Mouse (Mus musculus): ENCODE measurements around the gene Phxr2. TPM values are rescaled to one million over a fixed set of nuclear protein-coding genes. Genes with fewer than 3 reads are reported as not detected.

Phxr2 gene
- total RNA-seq, 2 experiments from 2014 or later = not detected

- no peak for DNase-seq (ENCODE audit: low spot score in 2 of 2)
Measured at GRCm38 (mm10) chr10:99132595-99133272, 6.6 kb upstream of the Phxr2 start.

- DNase-seq (ENCODE audit: low spot score in 2 of 2) = no peak
Measured at GRCm38 (mm10) chr10:99132189-99132588, 6.1 kb upstream of the Phxr2 start.

- no peak for DNase-seq (ENCODE audit: low spot score in 2 of 2)
Measured at GRCm38 (mm10) chr10:99131298-99131697, 5.2 kb upstream of the Phxr2 start.

GRCm38 (mm10) chr10:99130611-99131010, 4.5 kb upstream of the Phxr2 start:
- no peak for DNase-seq (ENCODE audit: low spot score in 2 of 2)

- DNase-seq (ENCODE audit: low spot score in 2 of 2) = no peak
Measured at GRCm38 (mm10) chr10:99127691-99128261, 1.7 kb upstream of the Phxr2 start.

- DNase-seq (ENCODE audit: low spot score in 2 of 2) = no peak
Measured at GRCm38 (mm10) chr10:99126954-99127353, 829 bp upstream of the Phxr2 start.

GRCm38 (mm10) chr10:99119471-99119870, 6.7 kb downstream of the Phxr2 start:
- DNase-seq (ENCODE audit: low spot score in 2 of 2) = no peak

- no peak for DNase-seq (ENCODE audit: low spot score in 2 of 2)
Measured at GRCm38 (mm10) chr10:99118697-99119096, 7.4 kb downstream of the Phxr2 start.

- no peak for DNase-seq (ENCODE audit: low spot score in 2 of 2)
Measured at GRCm38 (mm10) chr10:99117876-99118275, 8.2 kb downstream of the Phxr2 start.

- DNase-seq (ENCODE audit: low spot score in 2 of 2) = no peak
Measured at GRCm38 (mm10) chr10:99116650-99117615, 9.2 kb downstream of the Phxr2 start.

GRCm38 (mm10) chr10:99116237-99116632, 9.9 kb downstream of the Phxr2 start:
- no peak for DNase-seq (ENCODE audit: low spot score in 2 of 2)

- DNase-seq (ENCODE audit: low spot score in 2 of 2) = no peak
Measured at GRCm38 (mm10) chr10:99115471-99116236, 10.5 kb downstream of the Phxr2 start.

- no peak for DNase-seq (ENCODE audit: low spot score in 2 of 2)
Measured at GRCm38 (mm10) chr10:99114295-99114694, 11.8 kb downstream of the Phxr2 start.

- DNase-seq (ENCODE audit: low spot score in 2 of 2) = no peak
Measured at GRCm38 (mm10) chr10:99113533-99113932, 12.6 kb downstream of the Phxr2 start.

GRCm38 (mm10) chr10:99108431-99108982, 17.6 kb downstream of the Phxr2 start:
- DNase-seq (ENCODE audit: low spot score in 2 of 2) = no peak

- peak; percentile 59 to 76 for DNase-seq (ENCODE audit: low spot score in 2 of 2)
Measured at GRCm38 (mm10) chr10:99107964-99108363, 18.2 kb downstream of the Phxr2 start, which contains the start of gene Galnt4. Gene Galnt4, plus strand, starts transcription at chr10:99108159.

- peak; percentile 74 to 88 for DNase-seq (ENCODE audit: low spot score in 2 of 2)
Measured at GRCm38 (mm10) chr10:99106703-99107631, 19.2 kb downstream of the Phxr2 start, which contains the start of gene Poc1b. Gene Poc1b, plus strand, starts transcription at chr10:99107036.

GRCm38 (mm10) chr10:99106311-99106702, 19.8 kb downstream of the Phxr2 start:
- no peak for DNase-seq (ENCODE audit: low spot score in 2 of 2)

- DNase-seq (ENCODE audit: low spot score in 2 of 2) = no peak
Measured at GRCm38 (mm10) chr10:99105522-99105921, 20.6 kb downstream of the Phxr2 start.

All from gastrocnemius, postnatal 4 days (tissue).